Mouse (Mus musculus) mesoderm, embryonic 11.5 days (tissue): ENCODE measurements around the gene Zbtb37.

ENCODE experiments used
- DNase-seq: peaks from one replicate; pipeline ENCODE4 v3.0.0-alpha.2; 2012; ENCODE audit warnings: low read depth, low spot score

Zbtb37 gene

GRCm38 (mm10) chr1:160980021-160980420 is 54.6 kb downstream of the Zbtb37 start:
- DNase-seq, result no peak

- DNase-seq, result no peak
Observed at GRCm38 (mm10) chr1:160978071-160978735, 56.4 kb downstream of the Zbtb37 start, which contains the start of gene Serpinc1. TSS of gene Serpinc1 (plus strand) at chr1:160978585.

GRCm38 (mm10) chr1:160968643-160969042 is 66.0 kb downstream of the Zbtb37 start:
- DNase-seq, result no peak

- DNase-seq, result no peak
Observed at GRCm38 (mm10) chr1:160967268-160967667, 67.4 kb downstream of the Zbtb37 start.

- DNase-seq, result no peak
Observed at GRCm38 (mm10) chr1:160963199-160963598, 71.5 kb downstream of the Zbtb37 start.
